8 mouse cellular contexts compared by ENCODE assay signal in genomic region chr13:49559185-49559584, GRCm38 (mm10). TPM values are rescaled to one million over a fixed set of nuclear protein-coding genes. Genes with fewer than 3 reads are reported as not detected.
DNase-seq lines count a peak whose midpoint lies in the region; ATAC-seq and TF ChIP-seq lines count a peak whose summit lies in the region.

No protein-coding gene starts in this region.

- H3K9me3 ChIP-seq in liver, embryonic 14.5 days (ENCODE audit: control insufficient read depth, low read length), result no peaks in the 10 kb centered on the region

- H3K4me3 ChIP-seq in embryonic fibroblast, embryonic 13.5 days (ENCODE audit: insufficient read depth, low read length), result no peak overlapping the region
- no peak overlapping the region for H3K4me3 ChIP-seq in liver, embryonic 14.5 days (ENCODE audit: insufficient read depth in 1 of 2, low read depth in 2 of 2, low read length in 2 of 2)

- H3K9ac ChIP-seq in liver, embryonic 14.5 days (replicated peaks), result no peak overlapping the region

- DNase-seq in embryo, embryonic 10 days (ENCODE audit: low spot score), result peak; percentile 36
- DNase-seq in embryo, embryonic 9.5 days (ENCODE audit: extremely low spot score), result no peak
- DNase-seq in right cerebral cortex, postnatal 4 days, result peak; percentile 5
- DNase-seq in right cerebral cortex, postnatal 10 days (ENCODE audit: low spot score in 2 of 2), result no peak
- peak; percentile 15 to 29 (median 16) for DNase-seq in liver, embryonic 14.5 days (ENCODE audit: low read depth in 3 of 3, low spot score in 3 of 3)
- DNase-seq in B cell, adult 2 months, result no peak
- DNase-seq in layer of hippocampus, adult 9-10 months (ENCODE audit: low spot score), result no peak

- TF ChIP-seq EP300 in liver, embryonic 14.5 days (IDR thresholded peaks at IDR 0.05; ENCODE audit: low read depth), result no peak

- no peaks in the 10 kb centered on the region for H3K27me3 ChIP-seq in liver, embryonic 14.5 days (ENCODE audit: control insufficient read depth, insufficient read depth, low read length)

- no peaks in the 10 kb centered on the region for H3K4me1 ChIP-seq in embryonic fibroblast, embryonic 13.5 days (ENCODE audit: control insufficient read depth, insufficient read depth, low read length)
- H3K4me1 ChIP-seq in liver, embryonic 14.5 days (replicated peaks; ENCODE audit: control insufficient read depth in 2 of 2, insufficient read depth in 2 of 2, low read length in 1 of 2), result peaks cover 5 to 8% of the 10 kb centered on the region in 2 experiments; a peak in 3 of 4 replicates

- no peak for TF ChIP-seq POLR2A in embryonic fibroblast, embryonic 13.5 days (IDR thresholded peaks at IDR 0.05; ENCODE audit: low read depth, low read length)

- 29% methylated on average over 2 of the region's 2 CpGs for WGBS in liver, embryonic 14.5 days (ENCODE audit: insufficient replicate concordance)

- H3K27ac ChIP-seq in embryonic fibroblast, embryonic 13.5 days (ENCODE audit: insufficient read depth, low read length), result no peak overlapping the region
- H3K27ac ChIP-seq in liver, embryonic 14.5 days, result no peak overlapping the region

- no peak overlapping the region for H3K4me2 ChIP-seq in liver, embryonic 14.5 days (ENCODE audit: low read depth)

- ATAC-seq in liver, embryonic 14.5 days (ENCODE audit: insufficient read depth), result peak; percentile 50; the same call in 1 of the 2 replicates

- TF ChIP-seq CTCF in embryonic fibroblast, embryonic 13.5 days (IDR thresholded peaks at IDR 0.05; ENCODE audit: borderline replicate concordance, insufficient read depth, low read length), result peak; percentile 60; the same call in 1 of the 2 replicates
- TF ChIP-seq CTCF in liver, embryonic 14.5 days (IDR thresholded peaks at IDR 0.05; ENCODE audit: low read depth), result peak; percentile 70

- no peaks in the 10 kb centered on the region for H3K36me3 ChIP-seq in liver, embryonic 14.5 days (replicated peaks; ENCODE audit: control insufficient read depth, insufficient read depth, low read depth)

RNA-seq across cellular contexts. Expression of gene Aspn, which starts 14.9 kb away (rescaled TPM):
- 134 and 402 TPM in 2 replicates for polyA plus RNA-seq in embryonic fibroblast, embryonic 13.5 days (2011; ENCODE audit: insufficient read length, low read depth, missing spikeins)
- 0.10 and 0.17 TPM in 2 replicates for polyA plus RNA-seq in liver, embryonic 14.5 days (2012; rRNA removed)
- polyA plus RNA-seq in liver, embryonic 14.5 days (2014; fragmentation: Nextera tagmentation; extraction: Ambion mirVana), result 0.35 and 0.44 TPM in 2 replicates

RNA-seq across cellular contexts. Expression of gene Omd, which starts 23.1 kb away (rescaled TPM):
- 1.8 and 8.3 TPM in 2 replicates for polyA plus RNA-seq in embryonic fibroblast, embryonic 13.5 days (2011; ENCODE audit: insufficient read length, low read depth, missing spikeins)
- polyA plus RNA-seq in liver, embryonic 14.5 days (2012; rRNA removed), result not detected in 2 replicates
- 0.18 TPM in 2 replicates for polyA plus RNA-seq in liver, embryonic 14.5 days (2014; fragmentation: Nextera tagmentation; extraction: Ambion mirVana)

RNA-seq across cellular contexts. Expression of gene Ogn, which starts 48.7 kb away (rescaled TPM):
- 97.4 and 284 TPM in 2 replicates for polyA plus RNA-seq in embryonic fibroblast, embryonic 13.5 days (2011; ENCODE audit: insufficient read length, low read depth, missing spikeins)
- polyA plus RNA-seq in liver, embryonic 14.5 days (2012; rRNA removed), result 0.35 and 0.49 TPM in 2 replicates
- polyA plus RNA-seq in liver, embryonic 14.5 days (2014; fragmentation: Nextera tagmentation; extraction: Ambion mirVana), result 1.1 and 1.5 TPM in 2 replicates

RNA-seq across cellular contexts. Expression of gene Ecm2, which starts 54.6 kb away (rescaled TPM):
- 0.55 and 1.7 TPM in 2 replicates for polyA plus RNA-seq in embryonic fibroblast, embryonic 13.5 days (2011; ENCODE audit: insufficient read length, low read depth, missing spikeins)
- 0.11 and 0.19 TPM in 2 replicates for polyA plus RNA-seq in liver, embryonic 14.5 days (2012; rRNA removed)
- polyA plus RNA-seq in liver, embryonic 14.5 days (2014; fragmentation: Nextera tagmentation; extraction: Ambion mirVana), result 0.10 and 0.19 TPM in 2 replicates

Comparison
In these comparisons a context has a peak if more than half of its experiments do, and no peak if none do; other contexts are left out.
1. DNase-seq: peak in embryo, embryonic 10 days (single experiment), right cerebral cortex, postnatal 4 days (single experiment) and liver, embryonic 14.5 days (3 of 3); none in embryo, embryonic 9.5 days (single experiment), right cerebral cortex, postnatal 10 days (0 of 2), B cell, adult 2 months (0 of 2) and layer of hippocampus, adult 9-10 months (single experiment).
2. RNA of gene Aspn, which starts 14.9 kb away (polyA plus RNA-seq): 134 to 402 TPM in embryonic fibroblast, embryonic 13.5 days; 0.10 to 0.44 TPM in liver, embryonic 14.5 days; every median in the first group is over 10 times any median in the second.
3. RNA of gene Ogn, which starts 48.7 kb away (polyA plus RNA-seq): 97.4 to 284 TPM in embryonic fibroblast, embryonic 13.5 days; 0.35 to 1.5 TPM in liver, embryonic 14.5 days; every median in the first group is over 10 times any median in the second.